Mouse (Mus musculus) liver, embryonic 14.5 days (tissue): ENCODE measurements around the gene Arhgap27.

Experiments used
- CTCF ChIP-seq: IDR thresholded peaks from 2 replicates; pipeline ENCODE4 v1.5.1; 2016; ENCODE audit warnings: antibody characterized with exemption, low read depth, control low read depth
- EP300 ChIP-seq: IDR thresholded peaks from 2 replicates; pipeline ENCODE4 v1.6.1; 2016; ENCODE audit warnings: antibody characterized with exemption, low read depth

DNA sequence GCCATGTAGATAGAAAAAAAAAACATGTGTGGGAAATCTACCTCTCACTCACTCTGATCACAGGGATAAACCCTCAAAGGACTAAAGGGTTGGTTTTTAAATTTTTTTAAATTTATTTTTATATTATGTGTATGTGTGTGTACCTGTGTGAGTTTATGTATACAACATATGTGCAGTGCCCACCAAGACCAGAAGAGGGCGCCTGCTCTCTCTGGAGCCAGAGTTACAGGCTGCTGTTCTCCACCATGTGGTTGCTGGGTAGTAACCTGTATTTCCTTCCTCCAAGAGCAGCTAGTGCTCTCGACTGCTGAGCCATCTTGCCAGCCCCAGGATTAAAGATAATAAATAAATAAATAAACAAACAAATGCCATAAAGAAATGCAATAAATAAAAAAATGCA, 13.8 kb downstream of the Arhgap27 start:
- TF ChIP-seq CTCF: peak; percentile 20; the same call in 1 of the 2 replicates
- TF ChIP-seq EP300: no peak
